Mouse (Mus musculus): ENCODE measurements around the gene Dpp7.

The Dpp7 gene

DNA sequence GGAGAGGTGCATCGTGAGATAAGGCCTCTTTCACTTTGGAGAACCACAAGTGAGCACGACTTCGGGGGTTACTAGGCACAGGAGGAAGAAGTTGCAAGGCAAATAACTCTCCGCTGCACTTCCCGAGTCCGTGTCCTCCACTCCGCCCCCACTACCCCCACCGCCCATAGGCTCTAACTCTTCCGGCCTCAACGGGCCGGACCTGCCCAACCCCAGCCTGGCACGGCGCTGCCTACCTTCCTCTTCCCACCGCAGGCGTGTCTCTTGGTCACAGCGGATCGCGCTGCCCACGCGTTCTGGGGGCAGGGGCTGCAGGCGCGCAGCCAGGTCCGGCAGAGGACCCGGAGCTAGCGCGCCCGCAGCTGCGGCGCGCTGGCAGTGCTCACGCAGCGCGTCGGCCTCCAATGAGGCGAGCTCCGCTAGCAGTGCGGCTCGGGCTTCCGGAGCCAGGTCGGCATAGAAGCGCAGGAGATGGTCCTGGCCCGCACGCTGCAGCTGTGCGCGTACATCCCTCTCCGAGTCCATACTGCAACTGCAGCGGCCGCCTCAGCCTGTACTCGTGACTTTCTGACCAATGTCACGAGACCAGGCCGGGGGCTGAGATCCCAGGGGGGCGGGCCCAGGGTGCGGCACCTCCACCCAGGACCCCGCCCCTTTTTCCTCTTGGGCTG lies 9.1 kb upstream of the Dpp7 start, which contains the start of gene Uap1l1:
Gene Uap1l1, minus strand, starts transcription at position 592 of the 671 bp plus-strand sequence.
- peak; percentile 82 for DNase-seq (ENCODE audit: low spot score)

- no peak for DNase-seq (ENCODE audit: low spot score)
Observed at GRCm38 (mm10) chr2:25364761-25365090, 8.6 kb upstream of the Dpp7 start.

GRCm38 (mm10) chr2:25364313-25364712 lies 8.2 kb upstream of the Dpp7 start:
- DNase-seq (ENCODE audit: low spot score), result no peak

- peak; percentile 36 for DNase-seq (ENCODE audit: low spot score)
Observed at GRCm38 (mm10) chr2:25363478-25364178, 7.5 kb upstream of the Dpp7 start.

- no peak for DNase-seq (ENCODE audit: low spot score)
Observed at GRCm38 (mm10) chr2:25359848-25360247, 3.7 kb upstream of the Dpp7 start.

DNA sequence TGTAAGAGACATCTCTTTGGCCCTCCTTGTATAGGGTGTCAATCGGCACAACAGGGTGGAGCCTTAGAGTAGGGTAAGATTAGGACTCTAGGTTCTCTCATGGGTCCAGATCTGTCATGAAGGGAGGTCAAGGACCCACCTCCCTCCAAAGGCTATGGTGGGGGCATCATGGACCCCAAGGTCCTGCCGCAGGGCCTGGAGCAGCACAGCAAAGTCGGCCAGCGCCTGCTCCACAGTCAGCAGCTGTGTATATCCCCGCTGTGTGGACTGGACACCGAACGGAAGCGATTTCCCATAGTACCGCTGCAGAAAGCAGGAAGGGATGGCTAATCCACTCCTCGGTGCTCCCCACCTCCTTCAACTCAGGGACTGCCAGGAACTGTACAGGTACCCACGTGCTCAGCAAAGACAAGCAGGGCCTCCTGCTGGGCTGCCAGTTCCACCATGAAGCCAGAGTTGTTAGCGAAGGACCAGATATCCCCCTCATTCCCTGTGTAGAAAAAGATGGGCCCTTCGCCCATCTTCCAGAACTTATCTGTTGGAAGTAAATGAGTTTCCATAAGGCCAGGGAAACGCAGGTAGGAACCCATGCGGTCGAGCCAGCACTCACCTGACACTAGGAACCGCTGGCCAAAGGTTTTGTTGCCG lies 616 bp downstream of the Dpp7 start:
- DNase-seq (ENCODE audit: low spot score), result no peak

GRCm38 (mm10) chr2:25354211-25354610 lies 1.9 kb downstream of the Dpp7 start:
- no peak for DNase-seq (ENCODE audit: low spot score)

- no peak for DNase-seq (ENCODE audit: low spot score)
Observed at GRCm38 (mm10) chr2:25350701-25351100, 5.5 kb downstream of the Dpp7 start.

GRCm38 (mm10) chr2:25349499-25349898 lies 6.7 kb downstream of the Dpp7 start:
- no peak for DNase-seq (ENCODE audit: low spot score)

DNA sequence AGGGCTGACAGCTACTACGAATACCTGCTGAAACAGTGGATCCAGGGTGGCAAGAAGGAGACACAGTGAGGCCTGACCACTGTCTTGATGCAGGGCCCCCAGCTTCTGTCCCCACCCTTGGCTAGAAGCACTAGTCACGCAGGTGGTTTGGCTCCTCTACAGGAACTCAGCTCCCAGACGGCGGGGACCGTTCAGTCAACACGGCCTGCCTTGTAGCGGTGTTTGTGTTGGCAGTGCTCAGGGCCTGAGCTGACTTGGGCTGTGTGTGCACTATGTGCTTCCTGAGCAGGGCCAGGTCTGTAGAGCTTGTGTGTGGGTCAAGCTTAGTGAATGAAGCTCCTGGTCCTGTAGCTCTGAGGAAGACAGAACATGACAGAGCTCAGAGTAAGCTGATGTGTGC lies 8.0 kb downstream of the Dpp7 start:
- DNase-seq (ENCODE audit: low spot score), result no peak

DNA sequence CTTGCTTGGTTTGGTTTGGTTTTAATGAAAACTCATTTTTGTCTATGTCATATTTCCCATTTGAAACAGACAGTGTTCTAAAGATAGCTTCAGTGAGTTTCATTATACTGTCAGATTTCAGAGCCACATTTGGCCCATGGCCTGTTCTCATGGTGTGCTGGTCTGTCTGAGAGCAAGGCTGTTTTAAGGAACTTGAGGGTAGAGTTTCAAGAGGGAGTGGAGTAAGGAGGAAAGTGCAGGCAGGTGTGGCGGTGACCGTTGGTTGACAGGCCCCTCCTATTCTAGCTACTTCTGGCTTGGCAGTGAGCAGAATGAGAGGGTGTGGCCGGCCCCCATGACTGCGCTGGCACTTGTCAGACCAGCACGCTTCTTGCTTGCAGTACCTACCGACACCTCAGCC lies 17.9 kb downstream of the Dpp7 start:
- DNase-seq (ENCODE audit: low spot score), result no peak

- DNase-seq (ENCODE audit: low spot score), result no peak
Observed at GRCm38 (mm10) chr2:25333569-25333968, 22.6 kb downstream of the Dpp7 start.

- DNase-seq (ENCODE audit: low spot score), result peak; percentile 99
Observed at GRCm38 (mm10) chr2:25332286-25333160, 23.6 kb downstream of the Dpp7 start, which contains the start of gene Man1b1. Gene Man1b1 (plus strand): TSS chr2:25332338.

GRCm38 (mm10) chr2:25331470-25331869 lies 24.7 kb downstream of the Dpp7 start:
- peak; percentile 51 for DNase-seq (ENCODE audit: low spot score)

- peak; percentile 17 for DNase-seq (ENCODE audit: low spot score)
Observed at GRCm38 (mm10) chr2:25328440-25328839, 27.7 kb downstream of the Dpp7 start.

- DNase-seq (ENCODE audit: low spot score), result no peak
Observed at GRCm38 (mm10) chr2:25326036-25326435, 30.1 kb downstream of the Dpp7 start.

DNA sequence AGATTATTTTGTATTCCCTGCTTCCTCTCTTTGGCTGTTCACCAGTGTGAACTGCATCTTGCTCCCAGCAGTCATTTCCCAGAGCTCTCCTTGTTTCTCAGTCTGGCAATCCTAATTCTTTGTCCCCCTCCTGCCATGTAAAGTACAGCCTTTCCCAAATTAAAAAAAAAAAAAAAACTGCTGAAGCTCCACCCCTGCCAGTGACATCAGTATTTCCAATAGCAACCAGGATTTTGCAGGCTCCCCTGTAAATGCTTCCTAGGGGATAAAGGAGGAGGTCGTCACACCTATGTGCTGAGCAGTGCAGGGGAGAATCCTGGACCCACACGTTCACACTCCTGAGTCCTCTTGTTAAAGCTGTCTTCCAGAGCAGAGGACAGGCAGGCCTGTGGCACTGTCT lies 36.1 kb downstream of the Dpp7 start:
- DNase-seq (ENCODE audit: low spot score), result no peak

- DNase-seq (ENCODE audit: low spot score), result peak; percentile 79
Observed at GRCm38 (mm10) chr2:25318971-25319773, 37.0 kb downstream of the Dpp7 start, which contains the start of gene Grin1. Gene Grin1 (minus strand): TSS chr2:25319187.

DNA sequence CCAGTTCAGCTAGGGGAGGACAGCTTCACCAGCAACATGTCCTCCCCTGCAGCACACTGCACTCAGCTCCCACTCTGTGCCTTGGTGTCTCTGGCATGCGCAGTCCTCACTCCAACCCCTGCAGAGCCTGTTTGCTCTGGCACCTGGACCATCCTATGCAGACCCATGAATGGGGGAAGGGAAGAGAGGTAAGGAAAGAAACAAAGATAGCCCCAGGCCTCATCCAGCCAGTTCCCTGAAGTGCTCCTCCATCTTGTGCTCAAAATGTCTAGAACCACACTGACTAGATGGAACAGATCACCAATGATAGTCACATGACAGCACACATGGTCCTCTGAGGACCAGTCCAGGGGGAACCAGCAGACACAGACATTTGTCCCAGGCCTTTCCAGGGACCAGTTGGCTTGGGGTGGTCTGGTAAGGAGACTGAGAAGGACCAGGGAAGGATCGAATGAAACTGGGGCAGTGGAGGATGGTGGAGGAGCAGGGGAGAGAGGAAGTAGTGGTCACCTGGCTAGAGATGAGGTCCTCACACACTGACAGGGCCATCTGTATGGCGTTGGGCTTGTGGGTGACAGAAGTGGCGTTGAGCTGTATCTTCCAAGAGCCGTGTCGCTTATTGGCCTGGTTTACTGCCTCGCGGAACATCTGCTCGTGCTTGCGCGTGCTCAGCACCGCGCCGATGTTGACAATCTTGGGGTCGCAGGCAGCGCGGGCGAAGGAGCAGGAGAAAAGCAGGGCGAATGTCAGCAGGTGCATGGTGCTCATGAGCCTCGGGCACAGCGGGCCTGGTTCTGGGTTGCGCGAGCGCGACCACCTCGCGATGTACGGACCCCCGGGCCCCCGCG lies 37.8 kb downstream of the Dpp7 start:
- DNase-seq (ENCODE audit: low spot score), result peak; percentile 25

GRCm38 (mm10) chr2:25311491-25311891 lies 44.7 kb downstream of the Dpp7 start:
- no peak for DNase-seq (ENCODE audit: low spot score)
